Mouse (Mus musculus): ENCODE data around the gene Pnpla8.
"Not testable (repeated sequence)": the region's sequence is repeated elsewhere in the genome, so short reads cannot be mapped to it uniquely, and the experiment has no call there.

Pnpla8 gene

DNA sequence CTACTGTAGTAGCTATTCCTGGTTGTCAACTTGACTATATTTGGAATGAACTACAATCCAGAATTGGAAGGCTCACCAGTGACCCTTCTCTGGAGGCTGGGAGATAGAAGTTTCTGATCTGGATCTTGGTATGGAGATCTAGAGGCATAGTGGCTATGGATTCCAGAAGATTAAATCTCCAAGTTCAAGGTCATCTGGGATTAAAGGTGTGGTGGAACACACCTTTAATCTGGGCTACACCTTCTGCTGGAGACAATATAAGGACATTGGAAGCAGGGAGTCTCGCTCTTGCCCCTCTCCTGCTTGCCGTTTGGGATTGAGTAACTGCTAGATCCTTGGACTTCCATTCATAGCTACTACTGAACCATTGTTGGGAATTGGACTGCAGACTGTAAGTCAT is at the start of gene Pnpla8:
Pnpla8 (plus strand) TSS at position 301 of the 400 bp plus-strand sequence.
- DNase-seq, result not testable (repeated sequence)

DNA sequence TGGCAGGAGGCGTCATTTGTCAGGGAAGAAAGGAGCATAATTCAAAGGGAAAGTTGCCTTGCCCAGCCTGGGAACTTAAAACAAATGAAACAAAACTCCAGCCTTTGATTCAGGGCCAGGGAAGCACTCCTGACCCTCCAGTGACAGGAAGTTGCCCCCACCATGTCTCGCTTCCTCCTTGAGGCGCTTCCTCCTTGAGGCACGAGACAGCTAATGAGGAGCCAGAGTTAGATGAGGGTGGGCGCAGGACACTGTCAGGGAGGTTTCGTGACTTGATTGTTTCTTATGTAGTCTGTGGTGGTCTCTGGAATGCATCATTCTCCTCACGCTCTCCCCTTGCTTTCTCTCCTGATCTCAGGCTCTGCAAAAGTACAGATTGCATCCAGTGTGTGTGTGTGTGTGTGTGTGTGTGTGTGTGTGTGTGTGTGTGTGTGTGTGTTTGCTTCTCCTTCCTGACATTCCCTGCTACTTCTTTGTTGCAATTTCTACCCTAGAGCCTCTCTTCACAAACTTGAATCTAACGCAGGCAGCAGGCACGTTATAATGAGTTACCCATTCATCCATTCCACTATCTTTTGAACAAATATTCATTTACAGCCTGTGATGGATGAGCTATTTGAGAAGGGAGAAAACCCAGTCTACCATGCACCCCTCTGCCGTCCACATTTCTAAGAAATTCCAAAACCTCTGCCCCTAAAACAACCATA is 44.7 kb upstream of the Pnpla8 start:
- DNase-seq, result no peak

DNA sequence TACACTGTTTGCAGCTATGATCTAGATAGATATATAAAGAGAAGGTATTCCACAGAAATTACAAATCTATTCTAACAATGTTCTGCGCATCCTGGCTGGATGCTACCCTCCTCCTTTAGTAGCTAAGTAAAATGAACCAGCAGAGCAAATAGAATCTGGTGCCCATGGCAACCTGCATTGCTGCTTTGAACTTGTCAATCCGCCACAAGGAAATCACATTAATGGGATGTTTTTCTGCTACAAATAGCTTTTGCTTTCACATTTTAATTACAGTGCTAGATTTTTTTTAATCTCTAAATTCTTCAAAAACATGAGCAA is 44.2 kb upstream of the Pnpla8 start:
- DNase-seq, result no peak

DNA sequence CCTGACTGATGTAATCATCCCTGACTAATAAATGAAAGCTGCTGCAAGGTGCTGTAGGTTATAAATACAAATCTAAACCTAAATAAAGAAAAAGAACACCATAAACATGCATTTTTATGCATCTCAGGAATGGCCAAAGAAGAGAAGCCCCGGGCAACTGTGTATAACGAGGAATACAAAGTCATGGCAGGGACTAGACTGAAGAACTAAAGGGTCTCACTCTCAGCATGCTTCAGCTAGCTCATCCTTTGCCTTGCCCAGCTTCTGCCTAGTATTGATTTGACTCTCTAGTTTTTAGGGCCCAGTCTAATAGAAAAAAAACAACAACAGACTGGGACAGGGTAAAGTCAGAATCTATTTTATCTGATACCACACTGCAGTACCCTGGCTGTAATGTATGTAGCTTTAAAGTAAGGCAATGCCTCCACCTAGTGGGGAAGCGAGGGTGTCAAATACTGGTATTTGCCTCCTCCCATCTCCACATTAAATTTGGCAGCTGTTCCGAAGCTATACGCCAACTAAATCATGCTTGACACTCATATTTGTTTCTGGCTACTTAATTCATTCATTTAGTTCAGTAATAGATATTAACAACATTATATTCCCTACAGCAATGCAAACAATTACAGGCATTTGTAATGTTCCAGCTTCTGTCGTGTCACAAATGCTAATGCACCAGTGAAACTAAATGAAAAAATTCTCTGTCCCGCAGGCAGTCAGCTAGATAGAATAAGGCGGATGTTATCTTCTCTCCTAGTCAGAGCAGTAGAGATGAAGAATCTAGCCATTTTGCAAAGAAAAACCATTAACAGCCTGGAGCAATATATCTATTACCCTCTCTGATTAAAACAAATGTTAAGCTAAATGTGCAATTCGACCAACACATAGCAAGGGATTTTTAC is 39.8 kb upstream of the Pnpla8 start:
- DNase-seq, result peak; percentile 2 to 23

DNA sequence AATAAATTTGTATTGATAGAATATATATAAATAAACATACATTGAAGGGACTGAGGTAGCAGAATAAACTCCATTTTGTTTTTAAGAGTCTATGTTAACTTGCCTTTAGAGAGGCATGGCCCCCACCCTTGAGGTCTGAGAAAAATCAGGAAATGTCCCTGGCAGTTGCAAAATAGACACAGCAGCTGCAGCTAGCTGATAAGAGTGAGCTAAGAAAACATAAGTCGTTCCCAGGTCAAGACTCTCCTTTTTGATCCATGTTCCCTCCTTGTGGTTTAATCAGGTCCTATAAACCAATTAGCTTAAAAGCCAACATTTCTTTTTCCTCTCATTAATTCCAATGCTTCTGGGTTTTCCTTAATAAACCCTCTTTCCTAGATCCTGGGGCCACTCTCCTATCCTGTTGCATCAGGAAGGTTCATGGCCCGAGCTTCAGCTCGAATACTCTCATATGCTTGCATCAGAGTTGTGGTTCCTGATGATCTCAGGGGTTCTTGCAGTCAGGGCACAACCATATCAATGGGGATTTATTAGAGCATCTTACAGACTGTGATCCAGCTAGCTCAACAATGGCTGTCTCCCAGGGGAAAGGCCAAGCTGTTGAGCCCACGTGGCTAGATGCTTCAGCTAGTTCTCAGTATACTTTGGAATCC is 23.2 kb upstream of the Pnpla8 start:
- no peak for DNase-seq

DNA sequence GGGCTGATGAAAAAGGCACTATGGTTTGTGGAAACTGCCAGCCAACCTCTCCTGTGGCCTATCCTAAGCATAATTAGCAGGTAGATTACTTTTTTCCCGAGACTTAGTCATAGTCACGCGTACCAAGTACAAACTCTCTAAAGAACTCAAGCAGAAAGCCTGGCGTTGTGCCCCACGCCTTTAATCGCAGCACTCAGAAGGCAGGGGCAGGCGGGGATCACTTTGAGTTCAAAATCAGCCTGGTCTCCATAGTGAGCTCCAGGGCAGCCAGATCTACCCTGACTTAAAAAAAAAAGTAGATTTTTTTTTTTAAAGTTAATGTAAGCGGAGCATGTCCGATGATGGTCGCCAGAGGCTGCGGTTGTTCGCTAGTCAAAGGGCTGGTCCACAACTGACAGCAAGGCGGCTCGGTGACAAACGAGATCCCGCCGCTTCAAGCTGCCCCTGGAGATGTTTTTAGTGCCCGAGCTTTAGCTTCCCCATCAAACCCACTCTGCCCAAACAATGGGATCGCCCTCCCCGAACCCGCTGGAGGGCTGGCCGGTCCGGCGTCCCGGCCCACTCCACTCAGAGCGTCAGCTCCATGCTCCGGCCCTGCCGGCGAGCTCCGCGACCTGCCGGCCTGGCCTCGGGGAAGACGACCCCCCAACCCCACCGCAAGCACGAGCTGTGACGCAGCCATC is 11.9 kb upstream of the Pnpla8 start:
- peak; percentile 82 to 83 for DNase-seq

DNA sequence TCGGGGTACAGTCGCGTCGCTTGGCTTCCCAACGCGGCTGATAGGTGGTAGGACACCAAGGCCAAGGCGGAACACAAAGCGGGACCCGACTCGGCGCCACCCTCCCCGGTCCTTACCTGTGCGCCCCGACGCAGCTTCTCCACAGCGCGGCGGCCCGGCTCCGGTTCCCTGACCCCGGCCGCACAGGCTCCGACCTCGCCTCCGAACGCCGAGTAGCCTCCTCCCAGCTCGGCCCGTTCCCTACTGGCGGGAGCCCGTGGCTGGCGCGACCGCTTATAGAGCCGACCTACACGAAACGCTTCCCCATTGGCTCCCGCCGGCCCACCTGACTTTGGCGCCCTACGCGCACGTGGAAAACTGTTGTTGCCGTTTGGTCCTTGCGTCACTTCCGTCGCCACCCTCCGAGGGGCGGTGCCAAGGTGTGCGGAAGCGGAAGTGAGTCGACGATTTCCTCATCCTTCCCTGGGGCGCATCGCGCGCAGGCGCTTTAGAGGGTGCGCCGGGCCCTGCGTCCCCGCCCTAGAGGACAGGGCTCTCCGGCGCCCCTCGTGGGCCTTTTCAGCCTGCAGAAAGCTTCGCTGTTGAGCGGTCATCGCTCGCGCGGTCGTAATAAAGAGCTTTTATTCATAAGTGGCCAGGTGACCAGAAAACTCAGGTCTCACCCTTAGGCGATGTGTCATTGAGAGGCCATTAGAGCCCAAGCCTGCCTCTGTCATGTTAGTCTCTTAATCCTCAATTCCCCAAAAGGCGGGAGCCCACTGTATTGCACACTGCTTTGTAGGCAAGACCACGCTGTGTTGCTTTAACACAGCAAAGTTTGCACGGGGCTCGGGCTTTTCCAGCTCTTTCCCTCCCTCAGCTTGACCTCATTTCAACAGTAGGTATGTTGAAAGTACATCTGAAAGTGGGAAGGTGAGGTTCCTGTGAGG is 11.1 kb upstream of the Pnpla8 start, which contains the start of gene Dnajb9:
Dnajb9 (minus strand) TSS at position 503 of the 929 bp plus-strand sequence.
- DNase-seq, result peak; percentile 100

DNA sequence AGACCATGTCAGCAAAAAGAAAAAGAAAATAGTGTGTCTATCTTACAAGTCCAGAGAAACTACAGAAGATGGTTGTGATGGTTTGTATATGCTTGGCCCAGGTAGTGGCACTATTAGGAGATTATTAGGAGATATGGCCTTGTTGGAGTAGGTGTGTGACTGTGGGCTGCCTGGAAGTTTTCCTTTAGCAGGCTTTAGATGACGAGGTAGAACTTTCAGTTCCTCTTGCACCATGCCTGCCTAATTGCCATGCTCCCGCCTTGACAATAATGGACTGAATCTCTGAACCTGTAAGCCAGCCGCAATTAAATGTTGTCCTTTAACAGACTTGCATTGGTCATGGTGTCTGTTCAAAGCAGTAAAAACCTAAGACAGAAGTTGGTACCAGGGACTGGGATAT is 9.6 kb upstream of the Pnpla8 start:
- DNase-seq, result no peak

DNA sequence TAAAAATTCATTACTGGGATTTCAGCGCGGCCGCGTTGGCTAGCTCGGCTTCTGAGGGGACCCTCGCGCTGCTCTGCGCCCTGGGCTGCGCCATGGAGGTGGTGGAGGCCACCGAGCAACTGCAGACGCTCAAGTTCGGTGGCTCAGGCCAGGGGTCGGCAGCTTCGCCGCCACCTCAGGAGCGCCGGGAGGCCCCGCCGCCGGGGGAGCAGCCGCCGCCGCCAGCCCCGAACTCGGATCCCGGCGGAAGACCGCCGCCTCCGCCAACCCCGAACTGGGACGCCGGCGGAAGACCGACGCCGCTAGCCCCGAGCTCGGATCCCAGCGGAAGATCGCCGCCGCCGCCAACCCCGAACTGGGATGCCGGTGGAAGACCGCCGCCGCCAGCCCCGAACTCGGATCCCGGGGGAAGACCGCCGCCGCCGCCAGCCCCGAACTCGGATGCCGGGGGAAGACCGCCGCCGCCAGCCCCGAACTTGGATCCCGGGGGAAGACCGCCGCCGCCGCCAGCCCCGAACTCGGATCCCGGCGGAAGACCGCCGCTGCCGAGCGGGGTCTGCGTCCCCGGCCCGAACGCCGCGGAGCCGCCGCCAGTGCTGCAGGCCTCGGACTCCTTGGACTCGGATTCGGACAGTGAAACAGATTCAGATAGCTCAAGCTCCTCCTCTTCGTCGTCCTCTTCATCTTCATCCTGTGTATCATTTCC is 634 bp downstream of the Pnpla8 start:
- DNase-seq, result no peak

DNA sequence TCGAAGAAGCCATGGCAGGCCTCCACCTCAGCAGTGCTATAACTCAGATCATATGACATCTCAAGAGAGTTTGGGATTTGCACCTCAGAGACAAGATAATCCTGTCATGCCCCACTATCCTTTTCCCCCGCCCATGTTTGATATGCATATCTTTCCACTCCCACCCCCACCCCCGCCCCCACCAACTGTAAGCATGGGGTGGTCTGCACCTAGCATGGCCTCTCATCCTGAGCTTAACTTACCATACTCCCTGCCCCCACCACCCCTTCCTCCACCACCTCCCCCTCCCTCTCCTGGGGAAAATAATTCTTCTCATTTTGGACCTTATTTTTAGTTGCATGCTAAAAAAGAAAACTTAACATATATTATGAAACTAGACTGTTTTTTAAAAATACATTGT is 1.9 kb downstream of the Pnpla8 start:
- DNase-seq, result no peak

DNA sequence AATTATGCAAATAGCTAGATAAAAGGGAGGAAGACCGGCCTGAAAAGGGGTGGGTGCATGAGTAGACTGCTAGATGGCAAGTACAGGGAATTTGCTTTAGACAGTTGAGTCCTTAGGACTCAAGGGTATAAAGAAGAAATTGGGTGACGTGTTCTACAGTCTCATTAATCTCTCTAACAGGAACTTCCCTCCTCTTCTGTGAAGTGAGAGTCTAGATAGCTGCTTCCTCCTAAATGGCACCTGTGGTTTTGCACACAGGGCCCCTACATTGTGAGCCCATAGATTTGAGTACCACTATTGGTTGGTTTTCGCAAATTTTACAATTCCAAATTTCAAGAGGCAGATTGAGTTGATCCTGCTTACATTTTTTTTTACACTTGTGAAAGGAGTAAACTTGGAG is 3.5 kb downstream of the Pnpla8 start:
- DNase-seq, result no peak

DNA sequence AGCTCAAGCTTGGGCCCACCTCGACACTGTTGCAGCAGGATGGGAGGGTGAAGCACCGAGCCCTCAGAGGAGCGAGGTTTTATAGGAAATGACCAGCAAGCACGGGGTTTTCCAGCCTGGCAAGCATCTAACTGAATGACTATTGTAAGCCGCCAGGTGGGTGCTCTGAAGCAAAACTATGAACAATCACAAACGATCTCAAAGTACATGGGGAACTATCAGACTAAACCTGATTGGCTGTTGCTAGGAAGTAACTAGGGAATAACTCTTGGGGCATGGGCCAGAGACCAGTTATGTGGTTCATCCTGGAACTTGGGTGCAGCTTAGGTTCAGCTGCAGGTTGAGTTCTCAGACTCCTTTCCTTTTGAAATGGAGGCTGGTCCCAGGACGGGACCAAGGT is 19.9 kb downstream of the Pnpla8 start:
- DNase-seq, result no peak

DNA sequence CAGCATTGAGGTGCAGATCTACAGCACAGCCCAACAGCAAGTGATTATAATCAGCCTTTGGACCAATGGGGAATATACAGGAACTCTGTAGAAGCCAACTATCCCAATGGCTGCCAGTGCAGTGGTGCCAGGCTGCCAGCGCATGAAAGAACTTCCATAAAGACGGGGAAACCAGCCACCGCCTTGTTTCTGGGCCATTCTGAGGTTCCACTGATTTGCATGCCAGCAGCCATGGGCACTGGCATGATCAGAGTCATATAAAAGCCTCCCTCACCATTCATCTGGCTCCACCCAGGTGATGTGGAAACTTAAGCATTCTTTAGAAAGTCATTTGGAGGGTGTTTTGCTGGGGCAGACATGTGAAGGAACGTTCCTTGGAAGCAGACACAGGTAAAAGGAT is 21.2 kb downstream of the Pnpla8 start:
- no peak for DNase-seq

DNA sequence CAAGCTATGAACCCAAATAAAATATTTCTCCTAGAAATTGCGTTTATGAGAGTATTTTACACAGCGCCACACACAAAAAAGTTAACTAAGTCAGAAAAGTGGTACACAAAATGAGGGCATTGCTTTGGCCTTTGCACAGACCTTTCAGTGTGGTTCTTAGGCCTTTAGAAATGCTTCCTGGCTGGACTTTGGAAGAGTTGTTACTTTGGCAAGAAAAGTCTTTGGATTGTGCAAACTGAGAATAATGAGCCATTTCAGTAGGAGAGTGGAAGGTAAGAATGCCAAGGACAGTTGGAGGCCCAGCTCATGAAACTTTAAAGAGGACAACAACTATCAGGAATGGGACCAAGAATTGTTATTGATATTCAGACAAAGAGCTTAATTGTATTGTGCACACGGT is 24.6 kb downstream of the Pnpla8 start:
- peak; percentile 10 to 52 for DNase-seq

DNA sequence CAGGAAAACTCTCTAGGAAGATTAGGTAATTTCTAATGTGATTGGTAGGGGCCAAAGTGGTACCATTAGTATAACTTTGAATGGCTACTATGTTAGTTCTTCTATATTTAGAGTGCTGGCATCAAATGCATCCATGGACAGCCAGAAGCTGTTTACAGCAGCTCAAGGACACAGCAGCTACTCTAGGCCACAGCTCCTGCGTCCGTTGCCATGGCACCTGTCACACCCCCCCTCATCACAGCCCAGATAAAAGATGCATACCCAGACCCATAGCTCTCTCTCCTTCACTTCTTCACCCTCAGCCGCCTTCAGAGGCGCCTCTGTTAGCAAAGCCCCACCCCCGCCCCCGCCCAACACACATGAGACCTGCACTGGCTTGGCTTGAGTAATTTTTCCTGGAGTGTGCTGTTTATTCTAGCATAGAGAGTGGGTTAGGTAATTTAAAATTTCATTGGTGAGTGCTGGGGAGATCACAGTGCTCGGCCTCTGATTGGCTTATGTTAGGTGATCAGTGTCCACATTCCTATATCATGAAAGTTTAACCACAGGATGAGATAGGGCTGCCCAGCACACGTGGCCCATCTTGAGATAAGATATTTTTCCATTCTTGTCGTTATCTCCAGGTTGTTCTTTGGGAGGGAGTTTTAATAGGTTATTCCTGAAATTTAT is 27.3 kb downstream of the Pnpla8 start:
- DNase-seq, result no peak

DNA sequence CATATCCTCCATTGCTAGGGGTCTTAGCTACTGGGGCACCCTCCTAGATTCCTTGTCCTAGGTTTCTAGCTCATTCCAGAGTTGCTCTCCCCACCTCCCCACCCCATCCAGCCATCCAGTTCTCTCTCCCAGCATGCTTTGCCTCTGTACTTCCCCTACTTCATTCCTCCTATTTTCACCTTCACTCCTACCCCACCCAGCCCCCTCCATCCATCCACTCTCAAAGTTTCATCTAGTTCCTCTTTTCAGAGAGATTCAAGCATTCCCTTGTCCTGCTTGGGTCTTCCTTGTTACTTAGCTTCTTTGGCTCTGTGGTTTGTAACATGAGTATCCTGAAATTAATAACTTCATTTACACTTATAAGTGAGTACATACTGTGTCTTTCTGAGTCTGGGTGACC is 41.4 kb downstream of the Pnpla8 start:
- DNase-seq, result no peak

DNA sequence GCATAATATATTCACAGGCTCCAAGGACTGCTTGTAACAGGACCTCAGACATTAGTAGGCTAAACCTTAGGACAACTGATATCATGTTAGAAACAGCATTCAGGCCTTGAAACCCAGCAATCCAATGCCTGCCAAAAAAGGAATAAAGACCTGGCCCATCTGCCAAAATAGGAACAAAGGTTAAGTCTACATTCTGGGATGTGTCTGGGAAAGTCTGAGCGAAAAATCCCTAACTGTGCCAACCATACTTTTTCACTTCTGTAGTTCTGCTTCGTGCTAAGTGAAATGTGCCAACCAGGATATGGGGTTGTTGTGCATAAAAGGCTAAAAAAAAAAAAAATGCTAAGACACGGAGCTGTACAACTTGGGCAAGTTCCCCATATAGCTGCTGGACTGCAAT is 44.5 kb downstream of the Pnpla8 start:
- no peak for DNase-seq

DNA sequence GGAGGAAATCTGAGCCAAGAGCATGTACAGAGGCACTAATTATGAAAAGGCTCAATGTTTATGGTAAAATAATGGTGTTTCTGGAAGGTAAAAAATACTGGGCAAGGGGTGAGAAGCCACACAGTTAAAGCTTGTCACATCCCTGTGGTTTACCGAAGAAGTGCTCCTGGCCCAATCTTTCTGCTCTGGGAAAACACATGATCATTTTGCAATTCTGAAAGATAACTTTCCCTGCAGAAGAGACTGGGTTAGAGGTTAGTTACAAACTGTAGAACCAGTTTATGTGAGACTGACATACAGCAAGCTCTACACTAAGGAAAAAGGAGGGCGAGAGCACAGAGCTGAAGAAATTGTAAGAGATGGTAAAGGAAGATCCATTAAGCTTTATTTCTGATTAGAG is 46.0 kb downstream of the Pnpla8 start:
- DNase-seq, result no peak

DNA sequence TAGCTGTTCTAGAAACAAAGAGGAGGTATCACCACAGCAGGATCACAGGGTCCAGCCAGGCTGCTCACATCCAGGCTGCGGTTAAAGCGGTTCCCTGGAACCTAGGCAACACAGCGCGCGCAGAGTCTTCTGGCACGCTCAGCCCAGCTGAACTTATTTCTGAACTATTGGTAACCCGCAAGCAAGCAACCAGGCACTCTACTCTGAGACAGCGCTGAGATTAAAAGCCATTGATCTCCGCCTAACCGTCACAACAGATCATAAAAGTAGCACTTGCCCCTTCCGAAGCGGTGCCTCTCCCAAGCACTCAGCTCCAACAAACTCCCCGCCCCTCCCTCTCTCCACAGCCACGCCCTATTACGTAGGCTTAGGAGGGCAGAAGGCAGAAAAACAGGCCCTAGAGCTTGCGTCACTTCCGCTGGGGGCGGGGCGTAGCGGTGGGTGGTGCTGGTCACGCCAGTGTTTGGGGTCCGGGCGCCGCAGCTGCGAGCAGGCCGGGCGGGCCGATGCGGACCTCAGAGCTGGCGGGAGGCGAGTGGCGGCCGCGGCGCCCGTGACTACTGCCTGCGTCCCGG is 47.6 kb downstream of the Pnpla8 start:
- DNase-seq, result peak; percentile 99 to 100

DNA sequence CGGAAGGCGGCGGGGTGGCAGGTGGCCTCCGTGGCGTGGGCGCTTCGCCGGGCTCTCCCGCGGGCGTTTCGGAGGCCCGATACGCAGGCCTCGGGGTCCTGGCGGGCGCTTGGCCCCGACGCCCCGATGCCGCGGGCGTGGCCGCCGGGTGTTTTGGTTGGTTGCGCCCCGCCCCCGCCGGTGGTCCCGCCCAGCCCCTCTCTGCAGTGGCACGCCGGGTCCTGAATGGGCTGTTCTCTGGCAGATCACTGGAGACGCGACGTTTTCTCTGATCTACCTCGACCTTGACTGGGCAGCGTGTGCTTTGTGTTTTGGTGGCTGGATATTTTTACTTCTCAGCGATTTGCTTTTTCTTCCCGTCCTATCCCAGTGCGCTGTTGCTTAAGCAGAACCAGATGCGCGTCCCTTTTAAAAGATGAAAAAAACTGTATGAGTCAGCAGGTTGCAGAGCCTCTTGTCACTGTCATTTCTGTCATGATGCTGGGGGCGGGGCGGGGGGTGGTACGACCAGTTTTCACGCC is 48.2 kb downstream of the Pnpla8 start:
- DNase-seq, result peak; percentile 65 to 71
